Mouse (Mus musculus): ENCODE results near the gene Ndufb4. TPM values are rescaled to one million over a fixed set of nuclear protein-coding genes. Genes with fewer than 3 reads are reported as not detected.

Ndufb4 gene
- polyA plus RNA-seq, 1 experiment from 2014 or later, result 67.1 TPM

Other genes starting within 250 kb of the Ndufb4 start
- gene Gtf2e1, start 114.7 kb downstream of the Ndufb4 start, polyA plus RNA-seq (2015; fragmentation: Nextera tagmentation; extraction: Ambion mirVana), result 33.6 and 33.7 TPM in 2 replicates
- gene Rabl3, start 114.6 kb downstream of the Ndufb4 start, polyA plus RNA-seq (2015; fragmentation: Nextera tagmentation; extraction: Ambion mirVana), result 20.5 and 22.9 TPM in 2 replicates
- gene Hgd, start 74.3 kb downstream of the Ndufb4 start, polyA plus RNA-seq (2015; fragmentation: Nextera tagmentation; extraction: Ambion mirVana), result 0.22 TPM in 1 of 2 replicates, not detected in the other
- 126 and 133 TPM in 2 replicates for gene Fstl1, start 122.4 kb upstream of the Ndufb4 start, polyA plus RNA-seq (2015; fragmentation: Nextera tagmentation; extraction: Ambion mirVana)
- not detected in 2 replicates for gene Gm36028, start 206.7 kb upstream of the Ndufb4 start, polyA plus RNA-seq (2015; fragmentation: Nextera tagmentation; extraction: Ambion mirVana)
- 46.1 and 49.0 TPM in 2 replicates for gene Lrrc58, start 213.9 kb upstream of the Ndufb4 start, polyA plus RNA-seq (2015; fragmentation: Nextera tagmentation; extraction: Ambion mirVana)